Mouse (Mus musculus): ENCODE results near the gene B230307C23Rik.

The B230307C23Rik gene

GRCm38 (mm10) chr16:97996616-97997382, at the start of gene B230307C23Rik:
TSS of gene B230307C23Rik (plus strand) at chr16:97997315.
- in situ Hi-C loops (cut with MboI, MseI): loop anchor here (5.0 to 10.0 kb wide), 2 partner anchors 34 to 142 kb away; partner anchors contain the start of genes C2cd2, Prdm15 and Zbtb21

GRCm38 (mm10) chr16:97948836-97949235, 48.3 kb upstream of the B230307C23Rik start:
- in situ Hi-C loops (cut with MboI, MseI): no loop called here

- in situ Hi-C loops (cut with MboI, MseI): no loop called here
Observed at GRCm38 (mm10) chr16:97950061-97950460, 47.1 kb upstream of the B230307C23Rik start.

- in situ Hi-C loops (cut with MboI, MseI): no loop called here
Observed at GRCm38 (mm10) chr16:97952371-97952770, 44.7 kb upstream of the B230307C23Rik start.

DNA sequence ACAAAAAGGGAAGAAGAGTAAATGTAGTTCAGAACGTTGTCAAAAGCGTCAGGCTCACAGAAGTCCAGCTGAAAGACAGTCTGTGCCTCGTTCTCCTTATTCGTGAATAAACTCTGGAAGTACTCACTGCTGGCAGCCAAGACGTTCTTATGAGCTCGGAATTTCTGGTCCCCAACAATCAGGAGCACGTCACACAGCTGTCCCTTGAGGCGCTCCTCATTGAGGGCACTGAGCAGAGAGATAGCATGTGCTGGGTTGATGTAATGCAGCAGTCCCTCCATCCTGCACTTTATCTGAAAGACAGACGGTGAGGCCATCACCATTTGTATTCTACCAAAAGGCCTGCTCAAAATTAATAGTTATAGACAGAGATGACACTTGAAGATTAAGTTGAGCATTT, 44.3 kb upstream of the B230307C23Rik start:
- in situ Hi-C loops (cut with MboI, MseI): no loop called here

DNA sequence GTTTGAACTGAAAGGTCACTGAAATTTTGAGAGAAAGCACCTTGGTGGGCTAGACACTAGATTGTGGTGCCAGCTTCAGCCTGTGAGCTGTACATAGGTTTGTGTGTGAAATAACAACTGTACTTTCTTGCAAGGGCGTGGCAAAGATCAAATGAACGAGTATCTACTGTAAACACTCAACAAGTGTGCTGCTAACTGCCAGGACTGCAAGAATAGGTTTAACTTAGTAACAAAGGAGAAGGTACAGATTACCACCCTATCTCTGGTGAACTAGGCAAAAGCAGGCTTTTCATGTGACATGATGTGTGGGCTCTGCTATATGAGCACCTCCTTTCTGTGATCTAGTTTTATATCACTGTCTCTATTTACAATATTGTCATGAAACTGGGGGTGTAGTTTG, 43.8 kb upstream of the B230307C23Rik start:
- in situ Hi-C loops (cut with MboI, MseI): no loop called here

DNA sequence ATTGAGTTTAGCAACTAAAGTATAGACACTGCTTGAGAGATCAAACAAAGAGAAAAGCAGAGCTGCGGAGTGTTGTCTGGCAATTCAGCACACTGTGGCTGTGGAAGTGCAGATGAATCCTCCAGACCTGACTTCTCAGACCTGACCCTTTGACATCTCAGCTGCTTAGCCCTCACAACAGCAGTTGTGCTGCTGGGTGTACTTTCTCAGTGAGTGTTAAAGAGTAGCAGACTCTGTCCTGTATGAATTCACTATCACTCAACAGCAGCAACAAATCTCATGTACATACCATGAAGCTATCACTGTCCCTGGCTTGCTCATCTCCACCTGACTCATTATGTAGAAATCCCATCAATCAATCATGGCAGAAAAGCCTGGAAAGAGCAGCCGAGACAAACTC, 41.1 kb upstream of the B230307C23Rik start:
- in situ Hi-C loops (cut with MboI, MseI): no loop called here

- in situ Hi-C loops (cut with MboI, MseI): no loop called here
Observed at GRCm38 (mm10) chr16:97957626-97958025, 39.5 kb upstream of the B230307C23Rik start.

- in situ Hi-C loops (cut with MboI, MseI): no loop called here
Observed at GRCm38 (mm10) chr16:97958401-97958973, 38.6 kb upstream of the B230307C23Rik start.

DNA sequence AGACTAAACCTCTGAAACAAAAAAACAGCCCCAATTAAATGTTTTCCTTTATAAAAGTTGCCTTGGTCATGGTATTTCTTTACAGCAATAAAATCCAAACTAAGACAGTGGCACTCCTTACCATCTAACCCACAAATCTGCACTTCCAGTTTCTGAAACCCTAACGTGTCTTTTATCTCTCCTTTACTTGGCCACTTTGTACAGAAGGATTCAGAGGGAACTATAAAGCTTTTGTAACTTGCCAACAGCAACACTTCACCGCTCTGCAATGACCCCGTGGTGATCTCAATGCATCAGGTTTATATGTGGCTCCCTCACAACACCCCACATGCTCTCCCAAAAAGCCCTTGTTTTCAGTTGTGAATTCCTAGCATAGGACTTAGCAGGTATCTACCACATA, 36.8 kb upstream of the B230307C23Rik start:
- in situ Hi-C loops (cut with MboI, MseI): loop anchor here (5.0 to 10.0 kb wide), 2 partner anchors 37 to 106 kb away; partner anchors contain the start of genes B230307C23Rik and Prdm15

DNA sequence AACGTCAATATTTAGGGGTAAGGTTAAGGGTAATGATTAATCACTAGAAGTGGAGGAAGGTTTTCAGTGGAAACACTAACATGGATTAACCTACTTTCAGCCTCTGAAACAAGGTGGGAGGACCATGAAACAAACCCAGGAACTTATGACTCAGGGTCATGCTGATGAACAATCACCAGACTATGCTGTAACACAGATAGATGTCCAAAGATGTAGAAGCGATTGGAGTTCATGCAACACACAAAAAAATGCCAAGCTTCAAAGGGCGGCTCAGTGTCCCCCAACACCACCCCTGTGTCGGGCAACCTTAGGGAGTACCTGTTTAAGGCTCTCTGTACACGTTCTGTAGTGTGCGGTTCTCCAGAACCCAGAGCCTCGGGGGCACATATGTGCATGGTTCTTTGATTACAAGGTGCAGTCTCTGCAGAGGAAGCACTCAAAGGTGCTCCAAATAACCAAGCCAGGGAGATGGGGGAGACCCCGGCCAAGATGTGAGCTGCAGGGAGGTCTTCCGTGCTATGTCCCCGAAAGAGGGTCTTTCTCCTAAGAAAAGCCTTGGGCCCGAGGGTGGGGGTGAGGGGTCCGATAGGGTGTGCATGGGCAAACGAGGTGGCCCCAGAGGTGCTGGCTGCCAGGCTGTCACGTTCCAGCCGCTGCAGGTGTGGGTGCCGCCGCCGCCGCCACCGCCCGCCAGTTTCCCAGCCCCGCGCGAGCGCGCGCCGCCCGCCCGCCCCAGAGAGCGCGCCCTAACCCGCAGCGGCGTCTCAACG, 35.5 kb upstream of the B230307C23Rik start:
- in situ Hi-C loops (cut with MboI, MseI): loop anchor here (5.0 to 10.0 kb wide), 2 partner anchors 36 to 107 kb away; partner anchors contain the start of genes B230307C23Rik and Prdm15

GRCm38 (mm10) chr16:97962151-97962948, 34.8 kb upstream of the B230307C23Rik start, which contains the start of the genes C2cd2 and Zbtb21:
TSS of gene C2cd2 (minus strand) at chr16:97962598.
TSS of gene Zbtb21 (minus strand) at chr16:97962622.
- in situ Hi-C loops (cut with MboI, MseI): loop anchor here (5.0 to 10.0 kb wide), 2 partner anchors 35 to 108 kb away; partner anchors contain the start of genes B230307C23Rik and Prdm15

DNA sequence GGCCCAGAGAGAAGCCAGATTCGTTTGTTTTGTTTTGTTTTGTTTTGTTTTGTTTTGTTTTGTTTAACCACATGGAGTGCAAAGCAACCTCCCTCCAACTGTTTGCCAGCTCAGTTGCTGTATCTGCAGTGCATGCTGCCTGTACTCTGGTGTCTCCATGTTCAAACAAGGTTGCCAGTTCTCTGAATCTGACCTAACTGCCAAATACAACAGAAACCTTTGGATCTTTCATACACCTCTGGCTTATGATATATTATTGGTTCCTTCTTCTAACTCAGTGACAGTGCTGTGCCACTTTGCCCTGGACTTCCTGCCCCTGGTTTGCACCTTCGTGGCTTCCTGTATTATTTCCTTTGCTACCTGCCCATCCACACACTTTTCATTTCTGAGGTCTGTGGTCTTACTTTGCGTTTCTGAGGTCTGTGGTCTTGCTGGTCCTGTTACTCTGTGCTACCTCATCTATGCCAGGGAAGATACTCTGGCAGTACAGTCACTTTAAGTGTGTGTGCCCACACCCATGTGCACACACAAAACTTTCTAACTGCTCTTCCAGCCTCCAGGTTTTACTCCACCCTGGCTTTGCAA, 33.1 kb upstream of the B230307C23Rik start:
- in situ Hi-C loops (cut with MboI, MseI): loop anchor here (5.0 to 10.0 kb wide), 2 partner anchors 33 to 109 kb away; partner anchors contain the start of genes B230307C23Rik and Prdm15

- in situ Hi-C loops (cut with MboI, MseI): no loop called here
Observed at GRCm38 (mm10) chr16:97977277-97977676, 19.8 kb upstream of the B230307C23Rik start.

DNA sequence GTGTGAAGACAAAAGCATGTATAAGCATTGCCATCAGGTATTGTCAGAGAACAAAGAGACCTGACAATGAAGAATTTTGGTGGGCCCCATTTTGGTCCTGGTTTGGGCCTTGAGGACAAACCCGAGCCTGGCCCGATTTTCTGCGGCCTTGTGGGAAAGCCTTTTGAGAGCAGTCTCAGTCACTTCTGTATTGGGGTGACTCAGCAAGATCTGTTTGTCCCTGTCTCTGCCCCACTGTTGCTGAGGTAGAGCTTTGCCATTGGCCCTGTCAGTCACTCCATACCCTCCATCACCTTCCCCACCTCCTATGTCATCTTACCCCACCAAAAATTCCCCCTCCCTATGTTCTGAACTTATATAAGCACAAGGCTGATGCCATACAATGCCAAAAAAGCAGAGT, 19.4 kb upstream of the B230307C23Rik start:
- in situ Hi-C loops (cut with MboI, MseI): no loop called here

GRCm38 (mm10) chr16:97981362-97981761, 15.8 kb upstream of the B230307C23Rik start:
- in situ Hi-C loops (cut with MboI, MseI): no loop called here

- in situ Hi-C loops (cut with MboI, MseI): no loop called here
Observed at GRCm38 (mm10) chr16:97984589-97984988, 12.5 kb upstream of the B230307C23Rik start.

DNA sequence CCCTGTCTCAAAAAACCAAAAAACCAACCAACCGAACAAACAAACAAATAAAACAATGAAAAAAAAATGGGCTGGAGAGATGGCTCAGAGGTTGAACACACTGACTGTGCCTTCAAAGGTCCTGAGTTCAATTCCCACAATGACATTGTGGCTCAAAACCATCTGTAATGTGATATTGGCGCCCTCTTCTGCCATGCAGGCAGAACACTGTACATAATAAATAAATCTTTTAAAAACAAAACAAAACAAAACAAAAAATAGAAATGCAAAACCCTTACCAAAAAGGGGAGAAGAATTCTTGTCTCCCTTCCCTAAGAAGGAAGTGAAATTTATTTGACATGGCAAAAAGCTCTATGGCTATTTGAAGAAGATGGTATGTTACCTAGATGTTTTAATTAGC, 5.6 kb upstream of the B230307C23Rik start:
- in situ Hi-C loops (cut with MboI, MseI): loop anchor here (10.0 kb wide), 1 partner anchor 137 kb away; the partner anchor contains the start of gene Prdm15

GRCm38 (mm10) chr16:97992477-97992876, 4.6 kb upstream of the B230307C23Rik start:
- in situ Hi-C loops (cut with MboI, MseI): loop anchor here (10.0 kb wide), 1 partner anchor 138 kb away; the partner anchor contains the start of gene Prdm15
